Mouse (Mus musculus) bone marrow, adult 2 months (tissue): ENCODE measurements around the gene Alg1.

Experiments used
- CTCF ChIP-seq: fragments of 200-500 bp; IDR thresholded peaks from 2 replicates; pipeline ENCODE4 v1.5.1; 2011; ENCODE audit warnings: low read length, control low read depth; ENCODE audit not compliant: control insufficient read depth, insufficient read depth
- POLR2A ChIP-seq: fragments of 200-500 bp; IDR thresholded peaks from 2 replicates; pipeline ENCODE4 v1.6.1; 2011; ENCODE audit warnings: low read depth, mild to moderate bottlenecking, control low read depth, low read length, borderline replicate concordance; ENCODE audit not compliant: control insufficient read depth

DNA sequence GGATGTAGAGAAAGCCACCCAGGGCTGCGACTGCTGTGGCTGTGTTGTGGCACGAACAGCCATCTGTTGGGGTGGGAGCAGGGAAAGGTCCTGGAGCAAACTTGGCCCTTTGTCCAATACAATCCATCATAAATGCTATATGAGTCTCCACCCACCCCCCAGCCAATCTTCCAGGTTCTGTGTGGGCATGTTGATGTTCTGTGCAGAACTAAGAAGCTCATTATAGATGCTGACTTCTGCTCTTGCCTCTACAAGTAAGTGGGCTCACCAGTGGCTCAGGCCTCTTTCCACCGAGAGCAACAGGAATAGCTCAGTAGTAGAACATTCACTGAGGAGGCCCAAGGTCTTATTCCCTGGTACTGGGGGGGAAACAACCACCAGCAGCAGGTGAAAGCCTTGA lies 21.3 kb upstream of the Alg1 start:
- TF ChIP-seq POLR2A = no peak
- TF ChIP-seq CTCF = no peak
